Mouse (Mus musculus) heart, postnatal 25 days (tissue): ENCODE data around the gene Dnajc11. TPM values are rescaled to one million over a fixed set of nuclear protein-coding genes. Genes with fewer than 3 reads are reported as not detected.

Experiments used
- DNase-seq: peaks from one replicate; pipeline ENCODE4 v3.0.0; 2022; ENCODE audit warnings: low spot score
- intact Hi-C: fragments of 180-260 bp; cut with DNase I; formaldehyde crosslinking; loops from one replicate; pipeline ENCODE4 v1.15.1; 2025
- total RNA-seq, 2 experiments: library from RNA; stranded (reverse); gene quantifications; 2 replicates each; pipeline ENCODE4 v1.2.3; 2021

The Dnajc11 gene
- total RNA-seq, 2 experiments from 2014 or later, result 82.3 to 96.4 TPM

DNA sequence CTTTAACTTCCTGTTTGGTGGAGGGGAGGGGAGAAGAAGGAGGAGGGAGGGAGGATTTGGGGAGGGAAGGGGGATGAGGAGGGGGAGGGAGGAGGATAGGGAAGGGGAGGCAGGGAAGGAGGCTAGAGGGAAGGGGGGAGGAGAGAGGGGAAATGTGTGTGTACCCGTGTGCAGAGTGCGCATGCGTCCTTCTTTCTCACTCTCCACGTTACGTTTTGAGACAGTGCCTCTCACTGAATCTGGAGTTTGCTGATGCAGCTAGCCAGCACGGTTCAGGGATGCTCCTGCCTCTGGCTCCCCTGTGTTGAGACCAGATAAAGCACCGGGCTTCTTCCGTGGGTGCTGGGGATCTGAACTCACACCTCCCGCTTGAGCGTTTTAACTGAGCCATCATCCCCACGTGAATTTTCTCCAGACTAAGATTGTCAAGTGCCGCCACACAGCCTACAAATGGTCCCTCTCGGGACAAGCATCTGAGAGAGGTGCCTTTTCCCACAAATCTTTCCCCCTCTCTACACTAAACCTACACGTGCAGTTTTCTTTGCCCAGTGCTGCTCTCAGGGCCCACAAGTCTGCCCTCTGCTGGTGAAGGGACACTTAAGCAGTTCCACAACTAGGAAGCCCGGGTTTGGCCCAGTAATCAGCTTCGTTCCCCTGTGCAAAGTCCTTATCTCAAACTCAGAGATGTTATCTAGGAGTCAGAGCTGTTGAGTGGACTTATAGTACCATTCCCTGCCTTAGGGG is 13.4 kb upstream of the Dnajc11 start:
- no peak for DNase-seq
- intact Hi-C loops, result loop anchor here (2.0 to 10.0 kb wide), 2 partner anchors 19 to 765 kb away; no protein-coding TSS in a partner anchor

DNA sequence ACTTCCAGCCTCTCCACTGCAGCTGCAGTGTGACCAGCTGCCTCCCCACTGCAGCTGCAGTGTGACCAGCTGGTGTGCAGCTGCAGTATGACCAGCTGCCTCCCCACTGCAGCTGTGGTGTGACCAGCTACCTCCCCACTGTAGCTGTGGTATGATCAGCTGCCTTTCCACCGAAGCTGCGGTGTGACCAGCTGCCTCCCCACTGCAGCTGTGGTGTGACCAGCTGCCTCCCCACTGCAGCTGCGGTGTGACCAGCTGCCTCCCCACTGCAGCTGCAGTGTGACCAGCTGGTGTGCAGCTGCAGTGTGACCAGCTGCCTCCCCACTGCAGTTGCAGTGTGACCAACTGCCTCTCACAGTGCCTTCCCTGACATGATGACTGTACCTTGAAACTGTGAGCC is 11.4 kb upstream of the Dnajc11 start:
- no peak for DNase-seq
- intact Hi-C loops, result no loop called here

DNA sequence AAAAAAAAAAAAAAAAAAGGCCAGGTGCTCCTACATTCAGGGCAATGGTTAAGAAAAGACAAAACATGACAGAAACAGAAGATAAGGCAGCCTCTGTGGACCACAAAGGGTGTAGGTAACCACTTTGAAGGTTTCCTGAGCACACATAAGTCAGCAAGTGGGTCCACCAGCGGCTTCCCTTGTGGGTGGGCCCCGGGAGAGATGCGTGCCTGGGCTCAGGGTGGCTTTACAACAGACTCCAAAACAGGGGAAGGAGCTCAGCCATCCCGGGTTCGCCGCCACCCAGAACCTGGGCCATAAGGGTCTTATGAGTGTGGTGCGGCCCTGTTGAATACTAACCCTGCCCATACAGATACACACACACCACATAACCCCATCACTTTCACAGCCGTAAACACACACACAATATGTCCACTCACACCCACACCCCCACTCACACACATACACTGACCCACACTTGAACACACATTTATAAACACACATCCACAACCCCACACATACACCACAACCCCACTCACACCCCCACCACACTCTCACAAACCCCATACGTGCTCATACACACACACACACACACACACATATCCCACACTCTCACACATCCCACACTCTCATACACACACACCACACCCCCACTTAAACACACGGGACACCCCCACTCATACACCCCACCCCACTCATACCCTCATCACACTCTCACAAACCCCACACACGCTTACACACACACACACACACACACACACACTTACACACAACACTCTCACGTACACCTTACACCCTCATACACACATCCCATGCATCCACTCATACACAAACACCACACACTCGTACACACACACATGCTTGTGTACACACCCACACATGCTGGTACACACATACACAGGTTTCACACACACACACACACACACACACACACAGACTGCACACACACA is 651 bp upstream of the Dnajc11 start:
- intact Hi-C loops, result loop anchor here (5.0 kb wide), 2 partner anchors 36 to 71 kb away; partner anchors contain the start of gene Camta1
- no peak for DNase-seq

DNA sequence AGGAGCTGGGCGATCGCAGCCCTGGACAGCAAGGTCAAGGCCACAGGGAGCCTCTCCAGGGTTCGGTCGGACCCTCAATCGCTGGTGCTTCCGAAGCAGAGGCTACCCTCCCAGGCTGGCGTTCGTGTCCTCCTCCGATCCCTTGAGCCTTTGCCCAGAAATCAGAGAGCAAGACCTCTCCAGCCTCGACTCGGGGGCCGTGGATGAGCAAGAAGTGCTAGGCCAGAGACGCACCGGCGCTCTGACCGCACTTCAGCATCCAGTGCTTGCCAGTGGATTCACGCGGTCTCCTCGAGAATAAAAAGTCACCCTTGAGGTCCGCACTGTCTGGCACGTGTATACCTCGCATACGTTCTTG is 703 bp downstream of the Dnajc11 start:
- DNase-seq, result no peak
- intact Hi-C loops, result loop anchor here (5.0 kb wide), 2 partner anchors 37 to 72 kb away; partner anchors contain the start of gene Camta1

DNA sequence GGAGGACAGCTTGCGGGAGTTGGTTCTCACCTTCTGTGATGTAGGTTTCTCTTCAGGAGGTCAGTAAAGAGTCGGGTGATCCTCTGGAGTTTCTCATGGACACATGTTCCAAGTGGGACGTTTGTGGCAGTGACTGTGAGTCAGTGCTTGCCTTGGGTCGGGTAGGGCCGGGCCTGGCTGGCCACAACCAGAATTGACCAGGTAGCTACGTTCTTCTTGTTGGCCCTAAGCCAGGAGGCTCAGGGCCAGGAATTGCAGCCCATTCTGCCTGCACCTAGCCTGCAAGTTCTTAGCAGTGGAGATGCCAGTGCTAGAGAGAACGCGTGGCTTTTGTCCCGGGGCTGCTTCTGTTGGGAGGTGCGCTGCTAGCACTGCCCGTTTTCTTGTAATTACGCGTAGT is 4.0 kb downstream of the Dnajc11 start:
- no peak for DNase-seq
- intact Hi-C loops, result no loop called here

DNA sequence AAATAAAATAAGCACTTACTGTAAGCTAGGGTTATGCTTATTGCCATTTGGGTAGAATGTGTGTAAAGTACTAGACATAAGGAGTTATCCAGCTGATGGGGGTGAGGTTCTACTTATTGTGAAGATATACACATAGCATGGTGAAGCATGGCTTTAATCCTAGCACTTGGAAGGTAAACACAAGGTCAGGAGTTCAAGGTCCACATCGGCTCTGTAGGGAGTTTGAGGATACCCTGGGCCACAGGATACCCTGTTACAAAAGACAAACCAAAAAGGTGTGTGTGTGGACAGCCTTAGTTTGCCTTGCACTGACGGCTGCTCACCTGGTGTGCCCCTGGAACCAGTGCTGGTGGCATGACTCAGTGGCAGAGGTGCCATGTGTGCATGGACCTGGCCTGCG is 4.6 kb downstream of the Dnajc11 start:
- intact Hi-C loops, result no loop called here
- no peak for DNase-seq

DNA sequence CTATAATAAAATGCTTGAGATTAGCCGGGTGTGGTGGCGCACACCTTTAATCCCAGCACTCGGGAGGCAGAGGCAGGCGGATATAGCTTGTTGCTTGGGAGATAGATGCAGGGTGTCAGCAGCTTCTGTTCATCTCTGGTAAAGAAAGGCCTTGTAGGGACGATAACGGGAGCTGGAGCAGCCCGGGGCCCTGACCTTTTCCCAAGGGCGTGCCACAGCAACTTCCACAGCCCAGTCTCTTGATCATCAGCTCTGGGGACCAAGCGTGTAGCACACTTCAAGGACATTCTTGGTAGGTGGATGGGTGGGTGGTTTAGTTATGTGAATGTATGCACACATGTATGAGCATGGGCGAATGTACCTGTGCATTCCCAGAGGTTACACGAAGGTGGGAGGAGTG is 12.7 kb downstream of the Dnajc11 start:
- intact Hi-C loops, result no loop called here

DNA sequence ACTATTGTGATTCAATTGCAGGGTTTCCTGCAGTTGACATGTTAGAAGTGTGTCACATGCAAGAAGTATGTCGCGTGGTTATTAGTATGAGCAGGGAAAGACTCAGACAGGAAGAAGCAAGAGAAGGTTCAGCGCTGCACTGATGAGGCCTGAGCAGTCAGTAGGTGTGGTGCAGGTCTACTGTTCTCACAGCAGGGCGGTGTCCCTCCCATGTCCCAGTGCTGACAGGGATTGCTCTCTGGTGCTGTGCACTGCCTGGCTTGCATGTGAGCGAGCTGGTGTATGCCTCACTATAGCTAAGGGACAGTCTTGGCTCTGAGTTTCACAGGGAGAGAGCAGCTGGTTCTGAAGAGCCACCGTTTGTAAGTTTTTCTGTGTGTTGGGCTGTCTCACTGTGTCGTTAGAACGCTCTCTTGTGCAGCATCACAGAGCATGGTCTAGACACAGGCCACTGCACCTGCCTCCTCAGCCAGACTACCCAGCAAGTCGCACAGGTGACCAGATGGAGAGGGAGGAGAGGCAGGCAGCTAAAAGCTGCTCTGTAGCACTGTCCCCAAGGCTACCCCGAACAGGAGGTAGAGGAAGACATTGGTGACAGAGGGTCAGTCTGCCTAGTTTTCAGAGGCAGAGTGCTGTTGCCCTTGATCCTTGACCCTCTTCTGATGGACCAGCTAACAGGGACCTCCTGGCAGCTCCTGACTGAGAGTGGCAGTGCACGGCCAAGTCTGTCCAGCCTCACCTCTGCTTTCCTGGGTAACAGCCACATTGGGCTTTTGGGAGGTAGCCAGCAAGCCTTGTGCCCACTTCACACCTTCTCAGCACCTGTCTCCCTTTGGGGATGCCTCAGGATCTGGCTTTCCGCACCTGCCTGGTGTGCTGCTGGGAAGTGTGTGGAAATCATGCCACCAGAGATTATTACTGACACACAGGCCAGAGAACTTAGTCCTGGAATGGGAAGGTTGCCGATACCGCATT is 15.3 kb downstream of the Dnajc11 start:
- no peak for DNase-seq
- intact Hi-C loops, result no loop called here

More for the DNA sequence above, 12.7 kb downstream of the Dnajc11 start:
- DNase-seq, result no peak

DNA sequence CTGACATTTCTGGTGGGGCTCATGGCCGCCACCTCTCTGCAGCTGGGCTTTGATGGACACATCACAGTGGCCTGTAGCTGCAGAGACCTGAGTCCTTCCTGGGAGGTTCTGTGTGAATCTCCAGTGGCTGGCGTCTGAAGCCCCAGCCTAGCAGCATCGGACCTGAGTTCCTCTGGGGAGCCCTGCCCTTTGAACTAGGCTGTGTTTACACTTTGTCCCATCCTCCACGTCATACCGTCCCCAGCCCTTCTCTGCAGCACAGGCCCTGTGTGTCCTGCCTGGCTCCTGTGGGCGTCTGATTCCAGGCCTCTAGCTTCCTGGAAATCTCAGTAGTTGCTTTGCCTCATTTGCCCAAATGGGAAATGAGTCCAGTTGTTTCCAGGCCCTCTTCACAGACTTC is 19.7 kb downstream of the Dnajc11 start:
- intact Hi-C loops, result no loop called here
- DNase-seq, result no peak

DNA sequence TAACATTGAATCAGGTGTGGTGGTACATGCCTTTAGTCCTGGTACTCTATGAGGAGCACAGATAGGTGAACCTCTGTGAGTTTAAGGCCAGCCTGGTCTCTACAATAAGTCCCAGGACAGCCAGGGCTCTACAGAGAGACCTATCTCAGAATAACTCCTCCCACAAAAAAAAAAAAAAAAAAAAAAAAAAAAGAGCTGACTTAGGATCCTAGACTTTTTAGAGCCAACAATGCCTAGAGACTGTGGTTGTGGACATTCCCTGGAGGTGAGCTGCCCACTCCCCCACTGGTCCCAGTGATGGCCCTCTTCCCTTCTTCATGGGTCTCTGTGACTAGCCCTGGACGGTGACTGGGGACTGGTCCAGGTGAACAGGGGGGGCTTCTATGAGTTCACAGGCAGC is 22.3 kb downstream of the Dnajc11 start:
- intact Hi-C loops, result no loop called here
- no peak for DNase-seq

DNA sequence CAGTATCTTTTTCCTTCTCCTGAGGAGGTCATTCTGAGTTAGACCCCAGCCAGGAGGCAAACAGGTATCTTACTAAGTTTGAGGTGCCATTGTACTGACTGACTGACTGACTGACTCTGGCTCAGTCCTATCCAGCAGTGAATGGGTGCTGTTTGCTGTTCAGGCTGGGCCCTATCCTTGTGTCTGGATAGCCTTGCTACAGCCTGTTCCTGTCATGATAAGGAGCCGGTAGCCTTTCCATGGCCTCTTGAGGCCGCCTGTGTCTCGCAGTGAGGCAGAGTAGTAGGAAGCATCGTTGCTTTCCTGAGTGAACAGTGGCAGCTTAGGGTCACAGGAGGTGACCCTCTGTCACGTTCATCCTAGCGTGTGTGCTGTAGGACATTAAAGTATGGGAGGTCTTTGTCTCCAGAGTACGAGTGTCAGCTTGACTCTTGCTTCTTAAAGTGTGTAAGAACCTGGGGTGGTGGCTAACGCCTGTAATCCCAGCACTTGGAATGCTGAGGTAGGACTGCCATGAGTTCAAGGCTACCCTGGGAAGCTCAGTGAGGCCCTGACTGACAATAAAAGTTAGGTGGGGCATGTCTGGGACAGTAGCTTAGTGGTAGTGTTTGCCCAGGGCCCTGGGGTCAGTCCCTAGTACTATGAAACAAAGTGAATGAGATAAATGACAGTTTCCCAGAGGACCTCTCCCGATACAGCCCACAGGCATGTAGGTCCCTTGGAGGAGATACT is 24.3 kb downstream of the Dnajc11 start:
- DNase-seq, result no peak
- intact Hi-C loops, result no loop called here

DNA sequence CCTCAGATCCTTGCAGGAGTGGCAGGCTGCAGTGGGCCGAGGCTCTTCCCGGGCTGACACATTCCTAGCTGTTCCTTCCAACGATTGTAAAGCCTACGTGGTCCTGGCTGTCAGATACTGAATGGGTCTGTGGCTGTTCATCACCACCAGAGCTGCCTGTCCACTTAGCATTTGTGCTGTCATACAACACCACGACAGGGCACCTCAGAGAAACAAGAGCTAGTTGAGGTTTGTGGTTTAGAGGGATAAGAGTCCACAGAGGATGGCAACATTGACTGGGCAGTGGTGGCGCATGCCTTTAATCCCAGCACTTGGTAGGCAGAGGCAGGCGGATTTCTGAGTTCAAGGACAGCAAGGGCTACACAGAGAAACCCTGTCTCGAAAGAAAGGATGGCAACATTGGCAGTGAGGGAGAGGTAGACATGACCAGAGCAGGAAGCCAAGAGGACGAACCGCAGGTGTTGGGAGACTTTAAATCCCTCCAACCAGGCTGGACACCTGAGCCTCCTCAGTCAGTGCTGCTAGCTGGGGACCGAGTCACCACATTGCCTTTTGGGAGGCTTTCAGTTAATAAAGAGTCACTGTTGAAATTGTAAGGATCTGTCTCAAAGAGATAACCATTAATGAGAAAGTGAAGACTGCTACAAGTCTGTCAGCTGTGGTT is 26.5 kb downstream of the Dnajc11 start:
- intact Hi-C loops, result no loop called here
- no peak for DNase-seq

DNA sequence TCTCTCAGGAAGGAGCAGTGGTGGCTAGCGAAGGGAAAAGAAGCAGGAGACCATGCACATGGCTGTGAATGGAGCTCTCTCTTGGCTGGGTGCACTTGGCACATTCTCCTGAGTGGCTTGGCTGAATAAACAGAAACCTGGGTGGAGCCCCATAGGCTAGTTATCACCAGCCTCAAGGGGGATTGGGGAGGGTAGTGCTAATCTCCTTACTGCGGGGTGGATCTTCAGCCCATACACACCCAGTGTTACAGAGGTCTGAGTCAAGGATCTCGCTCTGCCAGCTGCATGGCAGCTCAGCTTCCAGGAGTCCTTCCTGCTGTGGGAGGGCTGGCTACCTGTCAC is 27.0 kb downstream of the Dnajc11 start:
- intact Hi-C loops, result no loop called here
- no peak for DNase-seq

DNA sequence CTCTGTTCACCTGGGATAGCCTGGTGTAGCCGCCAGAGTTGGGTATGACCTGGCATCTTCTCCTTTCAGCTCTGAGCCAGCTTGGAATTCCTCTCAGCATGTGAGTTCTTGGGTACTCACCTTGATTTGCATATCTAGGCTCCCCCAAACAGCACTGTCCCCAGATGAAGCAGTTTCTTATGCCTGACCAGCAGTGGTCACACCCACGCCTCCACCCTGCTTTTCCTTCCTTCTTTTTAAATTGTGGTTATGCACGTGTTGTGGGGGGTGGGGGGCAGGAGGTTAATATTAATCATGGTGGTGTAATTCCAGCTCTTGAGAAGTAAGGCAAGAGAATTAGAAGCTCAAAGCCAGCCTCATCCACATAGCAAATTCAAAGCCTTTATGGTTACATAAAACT is 29.3 kb downstream of the Dnajc11 start:
- no peak for DNase-seq
- intact Hi-C loops, result no loop called here

DNA sequence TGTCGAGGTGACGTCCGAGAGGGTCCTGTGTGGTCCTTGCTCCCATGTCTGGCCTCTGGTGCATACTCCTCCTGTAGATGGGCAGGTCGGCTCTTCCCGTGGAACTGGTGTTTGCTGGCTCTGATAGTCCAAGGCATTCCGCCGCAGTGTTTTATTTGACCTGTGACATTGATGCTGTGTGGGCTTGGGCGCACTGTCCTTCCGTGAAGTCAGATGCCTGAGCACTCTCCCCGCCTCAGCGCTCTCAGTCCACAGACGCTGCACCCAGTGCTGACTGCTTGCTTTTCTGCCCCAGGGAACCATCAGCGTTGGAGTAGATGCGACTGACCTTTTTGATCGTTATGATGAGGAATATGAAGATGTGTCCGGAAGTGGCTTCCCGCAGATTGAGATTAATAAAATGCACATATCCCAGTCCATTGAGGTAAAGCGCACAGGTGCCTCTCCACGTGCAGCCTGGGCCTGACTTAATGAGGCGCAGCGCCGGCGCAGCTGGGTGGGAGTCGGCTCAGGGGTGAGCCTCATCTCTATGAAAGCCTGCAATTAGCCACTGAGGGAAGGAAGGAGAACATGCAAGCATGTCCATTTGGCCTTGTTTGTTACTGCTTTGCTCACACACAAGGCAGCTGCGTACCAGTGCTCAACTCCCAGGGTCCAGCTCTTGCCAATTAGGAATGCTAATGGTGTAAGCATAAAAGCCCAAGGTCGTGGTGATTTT is 34.9 kb downstream of the Dnajc11 start:
- intact Hi-C loops, result no loop called here
- no peak for DNase-seq

DNA sequence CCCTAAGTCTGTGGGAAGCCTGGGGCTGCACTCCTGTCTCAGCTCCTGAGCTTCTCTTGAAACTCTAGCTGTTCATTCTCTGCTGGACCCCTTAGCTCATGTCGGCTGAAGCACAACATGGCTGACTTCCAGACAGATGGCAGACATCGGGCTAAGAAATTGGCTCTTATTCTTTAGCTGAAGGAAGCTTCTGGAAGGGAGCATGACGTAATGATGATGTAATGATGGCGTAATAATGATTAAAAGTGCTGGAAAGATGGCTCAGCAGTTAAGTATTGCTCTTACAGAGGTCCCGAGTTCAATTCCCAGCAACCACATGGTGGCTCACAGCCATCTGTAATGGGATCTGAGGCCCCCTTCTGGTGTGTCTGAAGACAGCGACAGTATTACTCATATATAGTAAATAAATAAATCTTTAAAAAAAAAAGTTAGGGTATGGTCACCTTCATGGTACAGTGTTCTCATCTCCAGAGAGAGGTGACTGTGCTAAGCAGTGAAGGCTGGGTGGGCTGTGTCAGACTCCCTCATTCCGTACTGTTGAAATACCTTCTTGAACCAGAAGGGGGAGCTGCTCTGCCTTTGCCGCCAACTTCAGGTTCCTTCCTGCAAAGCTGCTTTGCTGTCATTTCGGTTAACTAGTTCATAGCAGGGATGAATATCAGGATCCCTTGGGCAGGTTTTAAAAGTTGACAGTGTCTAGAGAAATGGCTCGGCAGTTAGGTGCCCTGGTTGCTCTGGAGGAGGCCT is 38.9 kb downstream of the Dnajc11 start:
- intact Hi-C loops, result no loop called here
- no peak for DNase-seq

DNA sequence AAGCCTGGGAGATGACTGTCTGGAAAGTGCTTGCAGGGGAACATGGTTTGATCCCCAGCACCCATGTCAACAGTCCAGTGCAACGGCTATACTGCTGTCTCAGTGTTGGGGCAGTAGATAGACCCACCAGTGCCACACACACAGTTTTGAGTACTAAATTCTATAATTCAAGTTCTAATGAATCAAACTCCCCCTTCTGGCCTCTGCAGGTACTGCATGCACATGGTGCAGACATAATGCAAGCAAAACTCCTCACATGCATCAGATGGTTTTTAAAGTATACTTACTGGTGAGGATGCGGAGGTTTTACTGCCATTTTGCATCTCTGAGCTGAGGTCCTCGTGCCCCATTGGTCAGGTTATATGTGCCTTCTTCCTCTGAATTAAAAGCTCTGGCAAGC is 42.0 kb downstream of the Dnajc11 start:
- intact Hi-C loops, result no loop called here
- DNase-seq, result no peak

DNA sequence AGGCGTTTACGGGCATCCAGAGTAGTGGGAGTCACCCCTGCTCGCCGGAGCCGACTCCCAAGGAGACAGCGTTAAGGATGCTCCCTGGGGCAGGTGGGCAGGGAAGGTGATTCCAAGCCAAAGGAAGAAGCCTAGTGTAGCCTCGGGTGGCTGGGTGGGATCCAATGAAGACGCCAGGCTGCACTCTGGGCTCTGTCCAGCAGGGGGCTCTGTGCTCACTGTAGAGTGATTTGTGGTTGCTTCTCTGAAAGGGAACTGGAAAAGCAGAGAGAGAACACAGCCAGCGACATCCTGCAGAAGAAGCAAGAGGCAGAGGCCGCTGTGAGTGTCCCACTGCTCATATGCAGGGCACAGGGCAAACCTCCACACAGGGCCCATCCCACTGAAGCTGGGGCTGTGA is 44.3 kb downstream of the Dnajc11 start:
- intact Hi-C loops, result no loop called here
- DNase-seq, result peak; percentile 49
